Mouse (Mus musculus) CH12.LX (cell line): ENCODE results near the gene Gns.

Experiments
- CHD2 ChIP-seq: IDR thresholded peaks from 2 replicates; pipeline ENCODE4 v1.6.1; 2011; ENCODE audit warnings: low read length, improper control_type of control experiment
- POLR2A ChIP-seq: IDR thresholded peaks from 2 replicates; pipeline ENCODE4 v1.6.1; 2011; ENCODE audit warnings: low read depth, mild to moderate bottlenecking, improper control_type of control experiment, low read length
- RCOR1 ChIP-seq: conservative IDR thresholded peaks from 2 replicates; pipeline ENCODE4 v1.6.1; 2012; ENCODE audit warnings: low read depth, mild to moderate bottlenecking, inconsistent platforms, low read length, improper control_type of control experiment
- TBP ChIP-seq: conservative IDR thresholded peaks from 2 replicates; pipeline ENCODE4 v1.6.1; 2011; ENCODE audit warnings: low read depth, low read length, improper control_type of control experiment
- USF1 ChIP-seq: IDR thresholded peaks from 2 replicates; pipeline ENCODE4 v1.6.1; 2014; ENCODE audit warnings: low read depth, mild to moderate bottlenecking, inconsistent platforms, low read length, improper control_type of control experiment

GRCm38 (mm10) chr10:121329586-121329985 is 35.3 kb upstream of the Gns start:
- TF ChIP-seq TBP = no peak
- no peak for TF ChIP-seq RCOR1
- TF ChIP-seq POLR2A = no peak
- no peak for TF ChIP-seq USF1
- TF ChIP-seq CHD2 = no peak
